Mouse (Mus musculus) MEL-GATA-1-ER (cell line): ENCODE measurements at regions not wholly inside any gene's neighbourhood (a gene's known extent, or its start where the extent isn't known, plus 50 kb on each side); places are given as distances from the start of the nearest gene placed in this dataset.

Source experiments
- DNase-seq: peaks from one replicate; pipeline ENCODE4 v3.0.0-alpha.2; 2012; ENCODE audit warnings: low read depth; ENCODE audit errors: extremely low read depth

DNA sequence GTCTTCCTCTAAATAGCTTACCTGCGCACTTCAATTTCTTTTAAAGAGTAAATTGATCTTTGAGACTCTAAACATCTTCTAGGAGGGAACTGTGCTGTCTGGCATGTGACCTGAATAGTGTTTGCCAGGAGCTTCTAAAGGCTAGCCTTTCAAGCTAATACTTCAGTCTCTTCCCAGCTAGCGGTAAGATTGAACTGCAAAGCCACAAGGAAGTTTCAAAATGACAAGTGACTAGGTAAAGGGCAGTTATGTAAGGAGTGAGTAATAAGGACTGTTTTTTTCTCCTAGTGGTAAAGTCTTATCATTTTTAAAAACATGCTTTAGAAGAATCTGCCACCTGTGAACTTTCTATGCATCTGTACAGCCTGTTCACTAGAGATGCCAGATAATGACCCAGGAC is 211.1 kb downstream of the Kcnrg start:
- DNase-seq, result no peak

- no peak for DNase-seq
Measured at GRCm38 (mm10) chr14:61819251-61819650, 212.0 kb downstream of the Kcnrg start.

- DNase-seq, result no peak
Measured at GRCm38 (mm10) chr14:61834291-61834936, 227.2 kb downstream of the Kcnrg start.

- no peak for DNase-seq
Measured at GRCm38 (mm10) chr14:61835729-61836128, 228.5 kb downstream of the Kcnrg start.

GRCm38 (mm10) chr14:61836231-61836630 is 229.0 kb downstream of the Kcnrg start:
- no peak for DNase-seq

DNA sequence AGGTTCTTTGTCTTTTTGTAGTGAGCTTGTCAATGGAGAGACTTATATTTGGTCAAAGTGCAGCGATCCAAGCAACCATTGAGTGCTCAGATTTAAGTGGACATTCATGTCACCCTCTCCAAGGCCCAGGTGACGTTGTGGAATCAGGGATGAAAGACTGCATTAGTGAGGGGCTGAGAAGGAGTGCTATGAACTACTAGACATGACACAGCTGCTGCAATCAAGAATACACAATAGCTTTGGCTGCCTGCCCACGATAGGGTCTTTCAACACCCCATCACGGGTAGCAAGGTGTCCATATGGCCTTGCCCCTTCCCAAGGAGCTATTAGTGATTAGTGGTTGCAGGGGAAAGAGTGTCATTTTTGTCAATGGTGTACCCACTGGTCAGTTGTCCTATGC is 229.7 kb downstream of the Kcnrg start:
- DNase-seq, result no peak

GRCm38 (mm10) chr14:61837851-61838250 is 230.6 kb downstream of the Kcnrg start:
- peak; percentile 14 for DNase-seq

DNA sequence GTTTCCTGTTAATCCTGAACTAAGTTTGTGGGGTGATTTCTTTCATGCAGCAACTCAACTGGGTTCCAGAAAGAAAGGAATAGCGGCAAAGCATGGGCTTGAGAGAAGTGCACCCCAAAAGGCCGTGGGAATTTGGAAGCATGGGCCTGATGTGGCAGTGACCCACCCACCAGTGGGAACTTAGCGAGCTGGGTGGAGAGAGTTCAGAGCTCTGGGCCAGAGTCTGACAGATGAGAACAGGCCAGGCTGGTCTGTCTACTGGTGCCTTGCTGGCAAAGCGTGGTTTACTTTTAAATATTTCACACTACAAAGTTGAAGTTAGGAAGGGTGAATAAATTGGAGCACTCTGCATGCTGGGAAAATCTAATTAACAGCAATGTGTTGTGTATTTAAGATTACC is 235.2 kb downstream of the Kcnrg start:
- DNase-seq, result no peak

DNA sequence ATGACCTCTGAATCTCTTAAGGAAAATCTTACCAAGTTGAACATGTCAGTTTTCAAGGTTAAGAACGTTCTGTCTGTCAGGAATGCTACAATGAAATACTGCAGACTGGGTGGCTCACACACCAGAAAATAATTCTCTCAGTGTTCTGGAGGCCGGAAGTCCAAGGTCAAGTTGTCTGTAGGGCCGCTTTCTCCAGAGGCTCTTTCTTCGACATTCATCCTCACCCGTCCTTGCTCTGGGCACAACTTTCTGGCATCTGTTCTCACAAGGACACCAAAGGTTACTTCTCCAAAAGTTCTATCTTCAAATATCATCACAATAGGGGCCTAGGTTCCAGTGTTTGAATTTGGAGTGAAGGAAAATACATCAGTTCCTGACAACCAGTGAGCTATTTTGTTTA is 239.2 kb downstream of the Kcnrg start:
- DNase-seq, result no peak

DNA sequence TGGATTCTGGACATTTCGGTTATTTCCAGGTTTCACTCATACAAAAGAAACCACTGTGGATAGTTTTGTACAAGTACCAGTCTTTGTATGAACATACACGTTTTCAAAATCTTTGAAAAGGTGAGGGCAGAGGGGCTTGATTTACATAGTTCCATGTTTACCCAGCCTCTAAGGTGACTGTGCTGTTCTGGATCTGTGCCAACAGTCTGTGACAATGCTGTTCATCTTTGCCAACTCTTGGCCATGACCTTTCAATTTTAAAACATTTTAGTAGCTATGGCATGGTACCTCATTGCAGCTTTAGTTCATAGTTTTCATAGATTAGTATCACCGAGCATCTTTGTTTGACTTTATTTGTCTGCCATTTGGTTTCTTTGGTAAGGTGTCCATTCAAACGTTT is 243.0 kb downstream of the Kcnrg start:
- no peak for DNase-seq

GRCm38 (mm10) chr14:61857616-61858015 is 250.4 kb downstream of the Kcnrg start:
- DNase-seq, result no peak

DNA sequence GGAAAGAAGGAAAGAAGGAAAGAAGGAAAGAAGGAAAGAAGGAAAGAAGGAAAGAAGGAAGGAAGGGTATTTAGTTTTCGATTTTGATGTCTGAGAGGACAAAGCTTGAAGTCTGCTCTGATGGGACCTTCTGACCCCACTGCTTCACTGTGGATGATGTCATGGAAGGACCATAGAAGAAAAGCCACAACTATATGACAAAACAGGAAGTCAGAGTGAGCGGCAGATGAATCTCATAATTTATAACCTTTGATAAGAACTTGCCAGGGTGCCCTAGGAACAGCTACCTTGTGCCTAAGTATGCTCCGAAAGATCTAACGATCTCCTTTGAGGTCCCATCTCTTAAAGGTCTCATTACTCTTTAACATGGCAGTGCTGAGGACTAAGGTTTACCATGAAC is 253.4 kb downstream of the Kcnrg start:
- no peak for DNase-seq

- DNase-seq, result peak; percentile 13
Measured at GRCm38 (mm10) chr14:61861357-61861958, 254.2 kb downstream of the Kcnrg start.

DNA sequence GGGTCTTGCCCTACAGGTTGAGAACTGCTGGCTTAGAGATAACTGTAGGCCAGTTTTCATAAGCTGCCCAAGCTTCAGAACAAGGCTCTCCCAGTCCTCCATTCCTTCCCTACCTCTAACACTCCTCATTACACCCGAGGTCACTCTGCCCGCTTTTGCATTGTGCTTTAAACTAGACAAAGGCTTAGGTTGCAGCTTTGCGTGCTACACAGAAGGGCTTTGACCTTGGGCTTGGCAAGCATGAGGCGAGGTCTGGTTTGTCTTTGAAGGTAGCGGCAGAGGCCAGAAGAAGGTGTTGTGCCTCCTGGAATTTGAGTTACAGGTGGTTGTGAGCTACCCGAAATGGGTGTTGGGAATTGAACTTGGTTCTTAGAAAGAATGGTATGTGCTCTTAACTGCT is 255.7 kb downstream of the Kcnrg start:
- no peak for DNase-seq

DNA sequence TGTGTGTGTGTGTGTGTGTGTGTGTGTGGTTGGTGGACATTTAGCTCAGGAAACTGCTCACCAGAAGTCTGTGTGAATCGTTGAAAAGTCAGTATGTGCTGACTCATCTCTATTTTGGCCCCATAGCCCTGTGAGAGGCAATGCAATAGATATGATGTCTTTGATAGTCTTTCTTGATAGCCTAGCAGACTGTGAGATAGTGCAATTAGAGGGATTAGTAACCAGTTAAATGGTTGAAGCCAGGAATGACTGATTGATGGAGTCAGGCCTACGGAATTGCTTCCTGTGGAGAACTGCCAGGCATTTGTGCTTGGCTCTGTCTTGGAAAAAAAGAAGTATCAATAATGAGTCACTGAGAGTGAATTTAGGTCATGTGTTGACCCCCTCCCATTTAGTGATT is 256.2 kb downstream of the Kcnrg start:
- DNase-seq, result no peak

DNA sequence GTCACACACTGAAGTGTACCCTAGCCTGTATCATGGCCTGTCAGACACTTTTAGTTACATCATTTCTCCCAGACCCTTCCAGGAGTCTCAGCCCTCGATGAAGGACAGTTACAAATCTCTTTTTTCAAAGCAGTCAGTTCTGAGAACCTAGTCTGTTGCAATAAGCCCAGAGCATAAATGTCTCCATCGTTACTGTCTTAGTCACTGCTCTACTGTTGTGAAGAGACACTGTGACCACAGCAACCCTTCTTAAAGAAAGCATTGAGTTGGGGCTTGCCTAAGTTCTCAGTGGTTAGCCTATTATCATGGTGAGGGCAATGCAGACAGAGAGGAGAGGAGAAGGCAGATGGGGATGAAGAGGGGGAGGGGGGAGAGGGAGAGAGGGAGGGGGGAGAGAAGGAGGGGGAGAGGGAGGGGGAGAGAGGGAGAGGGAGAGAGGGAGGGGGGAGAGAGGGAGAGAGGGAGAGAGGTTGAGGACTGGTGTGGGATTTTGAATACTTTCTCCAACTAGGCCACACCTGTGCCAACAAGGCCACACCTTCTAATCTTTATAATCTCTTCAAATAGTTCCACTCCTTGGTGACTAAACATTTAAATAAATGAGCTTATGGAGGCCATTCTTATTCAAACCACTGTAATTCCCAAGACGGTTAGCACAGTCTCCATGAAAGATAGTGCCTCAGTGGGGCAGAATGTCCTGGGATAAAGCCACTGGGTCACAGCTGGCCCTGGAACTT is 259.4 kb downstream of the Kcnrg start:
- no peak for DNase-seq

DNA sequence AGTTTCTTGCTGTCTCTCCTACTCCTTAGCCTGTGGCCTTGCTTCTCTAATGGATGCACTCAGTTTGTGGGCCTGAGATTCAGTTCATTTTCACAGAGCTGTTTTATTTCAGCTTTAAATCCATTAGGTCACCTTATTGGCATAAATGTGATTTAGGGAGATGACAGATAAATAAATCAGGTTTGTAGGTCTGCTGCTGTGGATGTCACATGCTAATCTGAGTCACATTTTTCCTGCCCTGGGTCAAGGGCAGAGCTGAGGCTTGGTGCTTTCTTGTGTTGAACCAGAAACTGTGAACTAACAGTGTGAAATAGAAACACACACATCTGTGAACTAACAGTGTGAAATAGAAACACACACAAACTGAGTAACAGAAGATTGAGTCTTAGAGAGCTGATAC is 266.9 kb downstream of the Kcnrg start:
- no peak for DNase-seq

- DNase-seq, result no peak
Measured at GRCm38 (mm10) chr14:61879416-61879815, 272.2 kb downstream of the Kcnrg start.

DNA sequence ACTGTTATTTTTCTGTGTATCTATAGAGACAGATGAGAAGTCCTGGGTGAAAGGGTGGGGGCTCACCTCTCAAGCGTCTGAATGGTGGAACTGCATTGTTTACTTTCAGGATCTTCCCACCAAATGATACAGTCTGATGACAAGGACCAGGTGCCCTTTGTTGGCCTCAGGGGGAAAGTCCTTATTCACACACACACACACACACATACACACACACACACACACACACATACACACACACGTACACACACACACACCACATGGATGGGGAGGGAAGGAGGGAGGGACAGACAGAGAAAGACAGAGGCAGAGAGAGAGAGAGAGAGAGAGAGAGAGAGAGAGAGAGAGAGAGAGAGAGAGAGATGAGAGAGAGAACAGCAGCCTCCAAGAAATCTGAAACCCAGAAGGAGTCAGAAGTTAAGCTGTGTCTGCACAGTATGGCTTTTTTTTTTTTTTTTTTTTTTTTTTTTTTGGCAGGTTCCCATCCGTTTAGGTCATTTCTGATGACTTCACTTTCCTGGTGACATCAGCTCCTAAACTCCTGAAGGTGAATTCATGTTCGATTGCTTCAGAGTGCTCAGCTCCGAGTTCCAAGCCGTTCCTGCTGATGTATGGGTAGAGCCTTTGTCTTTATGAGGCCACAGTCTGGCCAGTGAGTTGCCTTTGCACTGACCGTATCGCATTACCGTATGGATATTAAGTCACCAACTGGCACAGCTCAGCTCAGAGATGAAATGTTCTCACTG is 273.4 kb downstream of the Kcnrg start:
- DNase-seq, result no peak

DNA sequence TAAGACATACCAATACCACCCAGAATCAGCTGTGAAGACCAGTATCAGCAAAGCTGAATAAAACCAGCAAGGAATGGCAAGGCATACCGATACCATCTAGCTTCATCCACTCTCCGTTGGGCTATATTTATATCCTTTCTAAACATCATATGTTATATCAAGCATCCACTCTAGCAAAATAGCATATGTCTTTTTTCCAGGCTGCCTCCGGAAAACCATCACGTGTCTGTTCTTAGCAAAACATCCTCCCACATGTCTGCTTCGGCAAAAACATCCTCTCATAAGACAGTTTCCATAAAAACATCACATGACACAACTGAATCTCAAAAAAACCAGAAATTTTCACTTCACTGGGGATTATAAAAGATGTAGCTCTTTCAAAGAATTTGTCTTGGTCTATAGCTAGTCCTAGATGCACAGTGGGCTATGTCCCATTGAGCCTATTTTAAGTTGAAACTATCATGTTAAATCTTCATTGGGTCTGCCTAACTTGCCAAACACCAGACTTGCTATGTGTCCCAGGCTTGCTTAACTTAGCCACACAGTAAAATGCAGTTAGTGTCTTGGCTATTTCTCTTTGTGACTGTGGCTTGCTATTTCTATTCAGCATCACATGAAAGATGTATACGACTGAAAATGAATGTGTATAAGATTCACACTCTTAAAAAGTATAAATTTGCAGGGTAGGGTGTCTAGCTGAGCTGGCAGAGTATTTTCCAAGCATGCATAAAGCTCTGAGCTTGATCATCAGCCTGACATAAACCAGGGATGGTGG is 278.2 kb downstream of the Kcnrg start:
- no peak for DNase-seq

GRCm38 (mm10) chr14:61889626-61890025 is 282.4 kb downstream of the Kcnrg start:
- no peak for DNase-seq
